Mouse (Mus musculus): ENCODE measurements at regions not wholly inside any gene's neighbourhood (a gene's known extent, or its start where the extent isn't known, plus 50 kb on each side); places are given as distances from the start of the nearest gene placed in this dataset.

- no peak for TF ChIP-seq CTCF (IDR thresholded peaks at IDR 0.05)
- H3K36me3 ChIP-seq (ENCODE audit: insufficient read depth, low read length), result no peaks in the 10 kb centered on the region
- ATAC-seq (ENCODE audit: low FRiP score) (0 out of 2 replicates have a peak, but pooled peaks have one; percentile 39), DNase-seq (ENCODE audit: low spot score) (peak; percentile 27)
- no peak overlapping the region for H3K27ac ChIP-seq (ENCODE audit: low read depth, low read length)
- H3K4me2 ChIP-seq (ENCODE audit: low read depth, low read length, poor library complexity, severe bottlenecking), result no peak overlapping the region
- 0 out of 2 replicates have a peak, but pooled peaks cover 7% of the 10 kb centered on the region for H3K4me1 ChIP-seq (ENCODE audit: insufficient read depth, low read length)
- H3K9me3 ChIP-seq (ENCODE audit: low read length), result no peaks in the 10 kb centered on the region
- no peak overlapping the region for H3K4me3 ChIP-seq (ENCODE audit: low read depth, low read length)
- no peaks in the 10 kb centered on the region for H3K27me3 ChIP-seq (ENCODE audit: insufficient read depth, low read length)
- no peak overlapping the region for H3K9ac ChIP-seq (replicated peaks; ENCODE audit: low read length, poor library complexity, severe bottlenecking)
- 31% methylated on average over 5 of the region's 5 CpGs for WGBS
These were observed 116.7 kb upstream of the 1700012A03Rik start for GRCm38 (mm10) chr6:31933364-31933763.

- H3K27me3 ChIP-seq (ENCODE audit: insufficient read depth, low read length), result no peaks in the 10 kb centered on the region
- WGBS, result 93% methylated on average over 6 of the region's 6 CpGs
- no peak overlapping the region for H3K27ac ChIP-seq (ENCODE audit: low read depth, low read length)
- ATAC-seq (ENCODE audit: low FRiP score), result no peak
- H3K36me3 ChIP-seq (ENCODE audit: insufficient read depth, low read length), result no peaks in the 10 kb centered on the region
- H3K9me3 ChIP-seq (ENCODE audit: low read length), result no peaks in the 10 kb centered on the region
- H3K4me3 ChIP-seq (ENCODE audit: low read depth, low read length), result no peak overlapping the region
- H3K4me1 ChIP-seq (ENCODE audit: insufficient read depth, low read length), result 0 out of 2 replicates have a peak, but pooled peaks cover 7% of the 10 kb centered on the region
- DNase-seq (ENCODE audit: low spot score), result no peak
- no peak overlapping the region for H3K4me2 ChIP-seq (ENCODE audit: low read depth, low read length, poor library complexity, severe bottlenecking)
- TF ChIP-seq CTCF (IDR thresholded peaks at IDR 0.05), result no peak
- no peak overlapping the region for H3K9ac ChIP-seq (replicated peaks; ENCODE audit: low read length, poor library complexity, severe bottlenecking)
These were observed 118.9 kb upstream of the 1700012A03Rik start for GRCm38 (mm10) chr6:31931116-31931515.

GRCm38 (mm10) chr6:31929165-31929564 lies 120.9 kb upstream of the 1700012A03Rik start:
- WGBS, result 90% methylated on average over 2 of the region's 2 CpGs
- Histone ChIP-seq H3K27ac (ENCODE audit: low read depth, low read length) (no peak overlapping the region), H3K4me2 (ENCODE audit: low read depth, low read length, poor library complexity, severe bottlenecking) (no peak overlapping the region), H3K4me3 (ENCODE audit: low read depth, low read length) (no peak overlapping the region), H3K9ac (replicated peaks; ENCODE audit: low read length, poor library complexity, severe bottlenecking) (no peak overlapping the region), H3K9me3 (ENCODE audit: low read length) (no peaks in the 10 kb centered on the region), H3K27me3 (ENCODE audit: insufficient read depth, low read length) (no peaks in the 10 kb centered on the region), H3K36me3 (ENCODE audit: insufficient read depth, low read length) (no peaks in the 10 kb centered on the region), H3K4me1 (ENCODE audit: insufficient read depth, low read length) (peaks cover 7% of the 10 kb centered on the region; the same call in 1 of the 2 replicates)
- DNase-seq (ENCODE audit: low spot score) (no peak), ATAC-seq (ENCODE audit: low FRiP score) (no peak)
- no peak for TF ChIP-seq CTCF (IDR thresholded peaks at IDR 0.05)

- ATAC-seq (ENCODE audit: low FRiP score), result no peak
- no peak for TF ChIP-seq CTCF (IDR thresholded peaks at IDR 0.05)
- no peak overlapping the region for H3K27ac ChIP-seq (ENCODE audit: low read depth, low read length)
- no peak overlapping the region for H3K4me2 ChIP-seq (ENCODE audit: low read depth, low read length, poor library complexity, severe bottlenecking)
- no peak overlapping the region for H3K4me3 ChIP-seq (ENCODE audit: low read depth, low read length)
- H3K9me3 ChIP-seq (ENCODE audit: low read length), result no peaks in the 10 kb centered on the region
- H3K9ac ChIP-seq (replicated peaks; ENCODE audit: low read length, poor library complexity, severe bottlenecking), result no peak overlapping the region
- H3K36me3 ChIP-seq (ENCODE audit: insufficient read depth, low read length), result no peaks in the 10 kb centered on the region
- 76% methylated on average over 3 of the region's 3 CpGs for WGBS
- peaks cover 3% of the 10 kb centered on the region; the same call in 1 of the 2 replicates for H3K4me1 ChIP-seq (ENCODE audit: insufficient read depth, low read length)
- no peaks in the 10 kb centered on the region for H3K27me3 ChIP-seq (ENCODE audit: insufficient read depth, low read length)
- no peak for DNase-seq (ENCODE audit: low spot score)
These were observed 122.9 kb upstream of the 1700012A03Rik start for GRCm38 (mm10) chr6:31927181-31927580.

GRCm38 (mm10) chr6:31924669-31925046 lies 125.4 kb upstream of the 1700012A03Rik start:
- peak; percentile 52; the same call in 1 of the 2 replicates for ATAC-seq (ENCODE audit: low FRiP score)
- Histone ChIP-seq H3K36me3 (ENCODE audit: insufficient read depth, low read length) (no peaks in the 10 kb centered on the region), H3K27ac (ENCODE audit: low read depth, low read length) (peak overlapping the region; percentile 60), H3K27me3 (ENCODE audit: insufficient read depth, low read length) (no peaks in the 10 kb centered on the region), H3K4me3 (ENCODE audit: low read depth, low read length) (no peak overlapping the region), H3K4me1 (ENCODE audit: insufficient read depth, low read length) (peaks cover 3% of the 10 kb centered on the region; the same call in 1 of the 2 replicates), H3K4me2 (ENCODE audit: low read depth, low read length, poor library complexity, severe bottlenecking) (no peak overlapping the region), H3K9ac (replicated peaks; ENCODE audit: low read length, poor library complexity, severe bottlenecking) (no peak overlapping the region), H3K9me3 (ENCODE audit: low read length) (no peaks in the 10 kb centered on the region)
- TF ChIP-seq CTCF (IDR thresholded peaks at IDR 0.05), result no peak
- DNase-seq (ENCODE audit: low spot score), result peak; percentile 24
- 50% methylated on average over 2 of the region's 2 CpGs for WGBS

GRCm38 (mm10) chr6:31923951-31924668 lies 125.9 kb upstream of the 1700012A03Rik start:
- ATAC-seq (ENCODE audit: low FRiP score) (peak; percentile 68; the same call in 1 of the 2 replicates), DNase-seq (ENCODE audit: low spot score) (peak; percentile 58)
- H3K9ac ChIP-seq (replicated peaks; ENCODE audit: low read length, poor library complexity, severe bottlenecking), result no peak overlapping the region
- no peaks in the 10 kb centered on the region for H3K36me3 ChIP-seq (ENCODE audit: insufficient read depth, low read length)
- TF ChIP-seq CTCF (IDR thresholded peaks at IDR 0.05), result no peak
- H3K27me3 ChIP-seq (ENCODE audit: insufficient read depth, low read length), result no peaks in the 10 kb centered on the region
- WGBS, result 25% methylated on average over 3 of the region's 3 CpGs
- H3K4me3 ChIP-seq (ENCODE audit: low read depth, low read length), result no peak overlapping the region
- H3K9me3 ChIP-seq (ENCODE audit: low read length), result no peaks in the 10 kb centered on the region
- peaks cover 3% of the 10 kb centered on the region; the same call in 1 of the 2 replicates for H3K4me1 ChIP-seq (ENCODE audit: insufficient read depth, low read length)
- no peak overlapping the region for H3K4me2 ChIP-seq (ENCODE audit: low read depth, low read length, poor library complexity, severe bottlenecking)
- peak overlapping the region; percentile 60 for H3K27ac ChIP-seq (ENCODE audit: low read depth, low read length)

Measured in midbrain, postnatal 0 days (tissue).